Mouse (Mus musculus): ENCODE measurements around the gene Gon7.

Gene Gon7

DNA sequence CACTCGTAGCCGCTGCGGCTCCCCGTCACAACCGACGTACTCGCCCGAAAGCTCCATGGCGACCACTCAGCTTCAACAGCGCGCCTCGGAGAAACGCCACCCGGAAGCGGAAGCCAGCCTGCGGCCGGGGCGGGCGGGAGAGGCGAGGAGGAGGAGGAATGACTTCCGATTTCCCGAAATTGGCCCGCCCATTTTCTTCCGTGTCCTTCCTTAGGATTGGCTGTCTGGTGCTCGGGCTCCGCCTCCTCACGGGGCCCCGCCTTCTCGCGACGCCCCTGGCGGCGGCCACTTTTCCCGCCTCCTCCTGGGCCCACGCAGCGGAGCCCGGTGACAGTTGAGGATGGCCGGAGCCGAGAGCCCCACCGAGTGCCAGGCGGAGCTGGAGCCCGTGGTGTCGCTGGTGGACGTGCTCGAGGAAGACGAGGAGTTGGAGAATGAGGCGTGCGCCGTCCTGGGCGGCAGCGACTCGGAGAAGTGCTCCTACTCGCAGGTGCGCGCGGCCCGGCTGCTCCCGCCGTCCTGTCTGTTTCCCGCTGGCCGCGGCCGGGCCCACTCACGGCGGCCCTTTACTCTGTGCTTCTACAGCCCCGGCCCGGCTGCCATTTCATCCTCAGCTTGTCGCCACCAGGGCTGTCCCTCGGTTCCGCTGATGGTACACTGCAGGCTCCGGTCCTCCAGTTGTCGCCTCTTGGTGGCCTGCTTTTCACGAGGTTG is at the start of gene Gon7, which contains the start of the genes Gm28051 and Ubr7:
TSS of gene Gon7 (minus strand) at position 115 of the 714 bp plus-strand sequence.
TSS of gene Gm28051 (minus strand) at position 77 of the 714 bp plus-strand sequence.
TSS of gene Ubr7 (plus strand) at position 279 of the 714 bp plus-strand sequence.
- in situ Hi-C loops (cut with MboI, MseI), result loop anchor here (10.0 kb wide), 1 partner anchor 1987 kb away; no protein-coding TSS in a partner anchor

DNA sequence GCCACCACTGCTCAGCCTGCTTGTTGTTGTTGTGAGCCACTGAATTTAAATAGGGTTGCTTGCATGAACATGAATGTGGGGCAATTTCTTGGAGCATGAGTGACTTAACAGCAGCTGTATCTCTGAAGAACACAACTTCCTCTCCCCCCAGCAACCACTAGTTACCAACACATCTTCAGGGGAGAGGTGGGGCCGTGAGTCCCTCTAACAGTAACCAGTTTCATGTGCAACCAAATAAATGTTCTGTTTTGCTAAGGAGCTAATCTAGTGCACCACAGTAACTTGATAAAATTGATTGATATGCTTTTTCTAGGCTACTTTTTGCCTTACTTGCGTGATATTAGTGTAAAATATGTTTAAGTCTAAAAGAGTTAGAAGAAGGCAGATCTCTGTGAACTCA is 41.9 kb upstream of the Gon7 start:
- in situ Hi-C loops (cut with MboI, MseI), result no loop called here

GRCm38 (mm10) chr12:102787927-102788326 is 30.3 kb upstream of the Gon7 start:
- in situ Hi-C loops (cut with MboI, MseI), result loop anchor here (10.0 kb wide), 1 partner anchor 277 kb away; no protein-coding TSS in a partner anchor

DNA sequence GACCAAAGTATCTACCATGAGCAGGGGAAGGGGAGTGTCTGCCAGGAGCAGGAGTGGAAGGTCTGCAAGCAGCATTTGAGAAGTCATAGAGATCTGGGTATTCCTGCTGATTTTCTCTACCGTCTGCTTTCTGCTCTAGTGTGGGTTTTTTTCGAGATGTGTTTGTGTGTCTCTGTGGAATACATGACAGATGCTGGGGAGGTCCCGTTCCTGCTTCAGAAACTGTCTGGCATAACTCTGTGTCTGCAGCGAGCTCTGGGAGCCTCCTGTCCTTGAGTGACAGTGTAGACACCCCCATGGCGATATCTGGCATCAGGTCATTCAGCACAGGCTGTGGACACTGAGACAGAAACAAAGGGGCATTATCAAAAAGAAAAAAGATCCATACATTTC is 28.0 kb upstream of the Gon7 start:
- in situ Hi-C loops (cut with MboI, MseI), result loop anchor here (10.0 kb wide), 1 partner anchor 279 kb away; no protein-coding TSS in a partner anchor

GRCm38 (mm10) chr12:102784899-102785592 is 27.4 kb upstream of the Gon7 start:
- in situ Hi-C loops (cut with MboI, MseI), result loop anchor here (10.0 kb wide), 1 partner anchor 280 kb away; no protein-coding TSS in a partner anchor

GRCm38 (mm10) chr12:102782841-102783240 is 25.2 kb upstream of the Gon7 start:
- in situ Hi-C loops (cut with MboI, MseI), result loop anchor here (10.0 kb wide), 1 partner anchor 282 kb away; no protein-coding TSS in a partner anchor

DNA sequence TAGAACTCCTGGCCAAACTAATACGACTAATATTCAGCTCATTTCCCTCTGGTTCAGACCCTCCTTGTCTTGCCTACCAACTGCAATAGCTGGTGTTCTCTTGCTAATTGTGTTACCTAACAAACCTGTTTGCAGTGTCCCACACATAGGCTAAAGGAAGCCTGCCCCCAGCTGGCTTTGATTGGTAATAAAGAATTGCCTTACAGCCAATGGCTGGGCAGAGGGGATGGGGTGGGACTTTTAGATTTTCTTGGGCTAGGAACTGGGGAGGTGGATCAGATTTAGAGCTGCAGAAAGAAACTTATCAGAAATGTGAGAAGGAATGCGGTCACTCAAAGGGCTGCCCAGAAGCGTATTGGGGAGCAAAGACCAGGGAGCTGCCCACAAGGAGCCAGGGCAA is 21.8 kb upstream of the Gon7 start:
- in situ Hi-C loops (cut with MboI, MseI), result no loop called here

DNA sequence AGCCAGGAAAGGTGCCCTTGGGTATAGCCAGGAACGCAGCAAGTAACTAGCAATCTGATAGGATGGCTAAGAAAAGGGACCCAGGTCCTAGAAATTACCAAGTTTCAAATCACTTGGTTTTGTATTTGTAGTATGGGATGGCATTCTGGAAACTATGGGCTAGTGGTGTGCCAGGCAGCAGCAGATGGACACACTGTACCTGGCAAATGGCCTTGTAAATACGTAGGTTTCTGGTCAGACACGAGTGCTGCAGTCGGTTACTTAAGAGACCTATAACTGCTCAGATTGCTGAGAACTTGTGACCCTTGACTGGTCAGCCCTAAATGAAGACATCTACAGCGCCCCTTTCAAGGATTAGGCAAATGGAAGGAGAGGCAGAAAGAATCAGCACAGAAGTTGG is 20.5 kb upstream of the Gon7 start:
- in situ Hi-C loops (cut with MboI, MseI), result no loop called here

DNA sequence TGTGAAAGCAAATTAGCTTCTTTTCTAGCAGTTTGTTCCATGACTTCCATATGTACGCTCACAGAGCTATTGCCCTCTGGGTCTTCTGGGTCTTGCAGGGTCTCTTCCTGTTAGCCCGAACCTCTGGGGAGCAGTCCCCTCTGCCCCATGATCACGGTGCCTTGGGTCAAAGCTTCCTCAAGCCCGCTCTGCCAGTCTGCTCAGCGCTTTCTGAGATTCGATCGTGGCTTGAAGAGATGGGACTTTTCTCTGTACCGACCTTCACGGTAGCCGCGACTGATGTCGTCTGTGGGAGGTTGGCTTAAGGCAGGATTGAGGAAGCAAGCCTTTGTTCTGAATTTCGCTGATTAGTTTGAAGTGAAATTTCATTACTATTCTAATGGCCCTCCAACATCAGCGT is 18.4 kb upstream of the Gon7 start:
- in situ Hi-C loops (cut with MboI, MseI), result no loop called here

DNA sequence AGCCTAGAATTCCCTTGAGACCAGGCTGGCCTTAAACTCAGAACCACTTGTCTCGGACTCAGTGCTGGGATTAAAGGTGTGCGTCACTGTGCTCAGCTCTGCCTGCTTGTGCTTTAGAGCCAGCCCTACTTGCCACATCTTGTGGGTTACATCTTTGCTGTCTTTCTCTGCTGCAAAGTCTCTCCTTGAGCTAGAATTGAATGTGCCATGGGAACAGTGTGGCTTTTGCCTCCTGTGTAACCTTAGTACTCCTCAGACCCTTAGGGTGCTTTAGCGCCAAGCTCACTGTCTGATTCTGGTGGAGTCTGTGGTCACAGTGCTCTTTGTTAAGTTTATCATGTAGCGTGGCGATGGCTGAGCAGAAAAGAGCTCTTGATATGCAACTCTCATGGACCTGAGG is 15.1 kb upstream of the Gon7 start:
- in situ Hi-C loops (cut with MboI, MseI), result no loop called here

DNA sequence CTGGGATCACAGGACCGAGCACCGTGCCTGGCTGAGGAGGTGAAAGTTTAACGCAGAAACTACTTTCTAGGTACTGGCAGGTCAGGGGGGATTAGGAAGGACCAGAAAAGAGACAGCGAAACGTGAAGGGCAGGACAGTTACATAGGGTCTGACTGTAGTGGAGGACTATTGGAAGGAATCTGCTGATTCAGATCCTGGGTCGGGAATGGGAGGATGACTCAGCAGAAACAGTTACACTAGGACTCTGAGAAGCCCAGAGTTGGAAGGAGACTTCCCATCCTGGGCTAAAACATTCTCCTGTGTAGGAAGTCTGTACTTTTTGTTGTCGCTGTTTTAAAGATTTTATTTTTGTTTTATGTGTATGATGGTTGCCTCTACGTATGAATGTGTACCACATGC is 14.0 kb upstream of the Gon7 start:
- in situ Hi-C loops (cut with MboI, MseI), result no loop called here

GRCm38 (mm10) chr12:102769000-102769399 is 11.4 kb upstream of the Gon7 start:
- in situ Hi-C loops (cut with MboI, MseI), result no loop called here

GRCm38 (mm10) chr12:102763696-102764095 is 6.1 kb upstream of the Gon7 start:
- in situ Hi-C loops (cut with MboI, MseI), result no loop called here

- in situ Hi-C loops (cut with MboI, MseI), result no loop called here
These were observed 4.1 kb upstream of the Gon7 start for GRCm38 (mm10) chr12:102761668-102762067.

- in situ Hi-C loops (cut with MboI, MseI), result loop anchor here (10.0 kb wide), 1 partner anchor 1986 kb away; no protein-coding TSS in a partner anchor
These were observed 1.3 kb upstream of the Gon7 start for GRCm38 (mm10) chr12:102758936-102759335.

DNA sequence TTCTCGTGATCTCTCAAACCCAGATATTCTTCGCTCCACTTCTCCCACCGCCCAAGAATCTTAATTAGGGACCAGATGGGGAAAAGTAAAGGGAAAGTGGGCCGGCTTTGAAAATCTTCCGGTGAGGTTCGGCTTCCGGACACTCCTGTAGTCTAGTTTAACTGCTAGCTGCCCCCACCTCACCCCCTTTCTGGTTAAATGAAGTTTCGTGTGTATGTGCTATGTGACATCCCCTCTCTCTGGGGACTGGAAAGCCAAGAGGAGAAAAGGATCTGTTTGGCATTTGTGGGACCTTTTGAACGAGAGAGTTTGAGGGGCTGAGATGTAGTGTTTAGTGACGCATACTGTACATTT is 777 bp upstream of the Gon7 start, which contains the start of gene Gm20604:
TSS of gene Gm20604 (minus strand) at position 270 of the 354 bp plus-strand sequence.
- in situ Hi-C loops (cut with MboI, MseI), result loop anchor here (10.0 kb wide), 1 partner anchor 1986 kb away; no protein-coding TSS in a partner anchor

- in situ Hi-C loops (cut with MboI, MseI), result loop anchor here (10.0 kb wide), 1 partner anchor 1988 kb away; no protein-coding TSS in a partner anchor
These were observed 431 bp downstream of the Gon7 start for GRCm38 (mm10) chr12:102757055-102757688.

DNA sequence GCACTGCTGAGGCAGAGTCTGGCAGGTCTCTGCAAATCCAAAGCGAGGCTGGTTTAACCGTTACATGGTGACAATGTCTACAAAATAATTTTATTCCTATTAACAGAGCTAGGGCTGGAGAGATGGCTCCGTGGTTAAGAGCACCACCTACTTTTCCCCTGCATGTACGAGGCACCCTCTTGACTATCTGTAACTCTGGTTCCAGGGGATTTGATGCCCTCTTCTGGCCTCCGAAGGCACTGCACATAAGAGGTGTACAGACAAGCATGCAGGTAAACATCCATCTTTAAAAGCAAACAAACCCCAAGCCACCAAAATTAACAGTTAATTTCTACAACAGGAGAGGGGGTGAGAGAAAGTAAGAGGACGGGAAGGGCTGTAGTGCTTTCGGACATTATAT is 1.3 kb downstream of the Gon7 start:
- in situ Hi-C loops (cut with MboI, MseI), result loop anchor here (10.0 kb wide), 1 partner anchor 1988 kb away; no protein-coding TSS in a partner anchor

DNA sequence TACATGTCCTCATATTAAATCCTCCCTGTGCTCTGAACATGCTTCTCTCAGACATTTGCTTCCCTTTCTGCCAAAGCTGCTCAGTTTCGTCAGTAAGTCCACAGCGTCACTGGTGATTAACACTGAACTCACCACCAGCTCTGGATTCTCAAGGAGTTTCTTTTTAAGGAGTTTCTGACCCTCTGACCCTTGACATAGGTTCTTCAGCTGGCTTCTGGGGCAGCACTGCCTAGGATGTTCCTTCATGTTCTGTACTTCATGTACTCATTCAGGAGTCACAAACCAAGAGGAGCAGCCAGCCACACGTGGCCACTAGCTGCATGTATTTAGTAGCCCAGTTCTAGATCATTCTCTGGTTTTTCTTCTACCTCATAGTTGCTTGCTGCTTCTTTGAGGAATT is 9.3 kb downstream of the Gon7 start:
- in situ Hi-C loops (cut with MboI, MseI), result loop anchor here (25.0 kb wide), 1 partner anchor 236 kb away; no protein-coding TSS in a partner anchor

DNA sequence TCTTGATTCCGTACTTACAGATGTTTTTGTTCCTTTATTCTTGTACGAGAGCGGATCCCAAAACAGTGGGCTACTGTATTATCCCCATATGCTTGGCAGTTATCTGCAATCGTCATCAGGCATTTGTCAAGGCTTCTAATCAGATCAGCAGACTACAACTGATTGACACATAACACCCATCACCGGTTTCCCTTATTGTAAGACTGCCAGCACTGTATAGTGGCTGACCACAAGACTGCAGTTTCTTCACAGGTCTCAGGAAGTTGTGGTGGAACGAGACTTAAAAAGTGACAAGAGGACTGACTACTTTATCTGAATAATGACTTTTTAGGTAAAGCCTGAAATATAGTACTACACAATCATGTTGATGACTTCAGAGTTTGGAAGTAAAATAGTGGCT is 12.8 kb downstream of the Gon7 start:
- in situ Hi-C loops (cut with MboI, MseI), result loop anchor here (25.0 kb wide), 1 partner anchor 233 kb away; no protein-coding TSS in a partner anchor
